Mouse (Mus musculus): ENCODE measurements around the gene Gtf2a1. TPM values are rescaled to one million over a fixed set of nuclear protein-coding genes. Genes with fewer than 3 reads are reported as not detected.

The Gtf2a1 gene
- total and polyA plus RNA-seq, 3 experiments, result 19.2 to 34.5 (median 25.7) TPM

GRCm38 (mm10) chr12:91637136-91637909 is 47.0 kb upstream of the Gtf2a1 start (continued):
- no peak for TF ChIP-seq ZC3H11A (IDR thresholded peaks at IDR 0.05; ENCODE audit: low read depth, low read length)
- TF ChIP-seq POLR2AphosphoS2 (IDR thresholded peaks at IDR 0.05; ENCODE audit: low read depth, low read length), result no peak
- TF ChIP-seq BHLHE40 (IDR thresholded peaks at IDR 0.05; ENCODE audit: low read depth, low read length), result 0 out of 2 replicates have a peak, but pooled peaks have one; percentile 45
- TF ChIP-seq IRF4 (IDR thresholded peaks at IDR 0.05; ENCODE audit: low read depth, low read length), result peak; percentile 29; the same call in 1 of the 2 replicates
- TF ChIP-seq NRF1 (IDR thresholded peaks at IDR 0.05; ENCODE audit: low read depth, low read length), result no peak
- TF ChIP-seq SMC3 (IDR thresholded peaks at IDR 0.05; ENCODE audit: low read depth, low read length), result no peak
- TF ChIP-seq NELFE (IDR thresholded peaks at IDR 0.05; ENCODE audit: low read depth, low read length), result no peak
- TF ChIP-seq ETS1 (conservative IDR thresholded peaks at IDR 0.05; ENCODE audit: low read depth, low read length), result peak; percentile 16
- no peak for TF ChIP-seq MYC (IDR thresholded peaks at IDR 0.05; ENCODE audit: low read depth, low read length)
- no peak for TF ChIP-seq USF1 (IDR thresholded peaks at IDR 0.05; ENCODE audit: low read depth, low read length)
- no peak for TF ChIP-seq POLR2A (IDR thresholded peaks at IDR 0.05; ENCODE audit: low read depth, low read length)
- TF ChIP-seq EP300 (IDR thresholded peaks at IDR 0.05; ENCODE audit: low read length), result peak; percentile 60; the same call in 1 of the 2 replicates
- no peak for TF ChIP-seq ZMIZ1 (IDR thresholded peaks at IDR 0.05; ENCODE audit: low read depth, low read length)

- H3K27me3 ChIP-seq (replicated peaks), result no peaks in the 10 kb centered on the region
- H3K4me2 ChIP-seq (ENCODE audit: insufficient read depth, low read depth, poor library complexity, severe bottlenecking), result no peak overlapping the region
- peaks cover 0 to 1% of the 10 kb centered on the region in 2 experiments; a peak in 1 of 4 replicates for H3K4me1 ChIP-seq (ENCODE audit: control insufficient read depth in 1 of 2, insufficient read depth in 2 of 2)
- H3K9me3 ChIP-seq (replicated peaks; ENCODE audit: low read length), result peaks cover 4% of the 10 kb centered on the region
- in situ Hi-C loops (cut with MboI; ENCODE audit: low pct_ligation_motif_present, low pct_unique_long_range_greater_than_20kb, low sequenced_read_pairs) (loop anchor here (25.0 kb wide), 1 partner anchor 214 kb away; no protein-coding TSS in a partner anchor), dilution Hi-C loops (cut with MboI; ENCODE audit: extremely low pct_ligation_motif_present, extremely low pct_unique_long_range_greater_than_20kb, low sequenced_read_pairs) (no loop called here)
- H3K4me3 ChIP-seq (replicated peaks in 1 of 3; ENCODE audit: low read depth in 2 of 3, low read length in 2 of 3, poor library complexity in 1 of 3), result no peak overlapping the region
- TF ChIP-seq USF1 (IDR thresholded peaks at IDR 0.05; ENCODE audit: low read depth, low read length) (no peak), RCOR1 (conservative IDR thresholded peaks at IDR 0.05; ENCODE audit: low read depth, low read length) (no peak), TCF12 (IDR thresholded peaks at IDR 0.05; ENCODE audit: low read depth, low read length) (no peak), MAX (IDR thresholded peaks at IDR 0.05; ENCODE audit: low read length) (no peak), MAFK (IDR thresholded peaks at IDR 0.05; ENCODE audit: insufficient replicate concordance, low read length) (no peak), ZKSCAN1 (IDR thresholded peaks at IDR 0.05; ENCODE audit: borderline replicate concordance, low read depth, low read length) (no peak), NELFE (IDR thresholded peaks at IDR 0.05; ENCODE audit: low read depth, low read length) (no peak), SMC3 (IDR thresholded peaks at IDR 0.05; ENCODE audit: low read depth, low read length) (no peak), ZNF384 (IDR thresholded peaks at IDR 0.05; ENCODE audit: low read depth, low read length) (no peak)
- no peaks in the 10 kb centered on the region for H3K36me3 ChIP-seq (replicated peaks in 1 of 2; ENCODE audit: control insufficient read depth in 1 of 2, insufficient read depth in 1 of 2, low read length in 1 of 2)
- no peaks in the 10 kb centered on the region for H3K79me2 ChIP-seq (replicated peaks; ENCODE audit: control insufficient read depth, extremely low read depth, insufficient read depth, poor library complexity, severe bottlenecking)
- H3K27ac ChIP-seq (ENCODE audit: insufficient read depth, low read depth), result no peak overlapping the region
- no peak overlapping the region for H3K9ac ChIP-seq (ENCODE audit: insufficient read depth, low read depth)
- DNase-seq (ENCODE audit: extremely low read depth), result no peak
Measured at GRCm38 (mm10) chr12:91626482-91626881, 36.2 kb upstream of the Gtf2a1 start.
